Mouse (Mus musculus): ENCODE results near the gene Sfxn3. TPM values are rescaled to one million over a fixed set of nuclear protein-coding genes. Genes with fewer than 3 reads are reported as not detected.
A peak's percentile ranks its signal among the peaks of the same experiment; 100 is the strongest.
"Not testable (repeated sequence)": the region's sequence is repeated elsewhere in the genome, so short reads cannot be mapped to it uniquely, and the experiment has no call there.

The Sfxn3 gene
- total RNA-seq, 2 experiments from 2014 or later = 39.3 to 51.5 TPM

- peak; percentile 95 for DNase-seq
Measured at GRCm38 (mm10) chr19:45017909-45018308, 29.4 kb upstream of the Sfxn3 start.

GRCm38 (mm10) chr19:45018351-45018831, 28.9 kb upstream of the Sfxn3 start:
- peak; percentile 63 for DNase-seq

GRCm38 (mm10) chr19:45020348-45020747, 27.0 kb upstream of the Sfxn3 start:
- peak; percentile 80 for DNase-seq

GRCm38 (mm10) chr19:45021362-45021761, 25.9 kb upstream of the Sfxn3 start:
- no peak for DNase-seq

GRCm38 (mm10) chr19:45023993-45024392, 23.3 kb upstream of the Sfxn3 start:
- no peak for DNase-seq

- DNase-seq = peak; percentile 5
Measured at GRCm38 (mm10) chr19:45024775-45025174, 22.5 kb upstream of the Sfxn3 start.

- DNase-seq = peak; percentile 3
Measured at GRCm38 (mm10) chr19:45025937-45026568, 21.2 kb upstream of the Sfxn3 start.

- peak; percentile 6 for DNase-seq
Measured at GRCm38 (mm10) chr19:45026958-45027670, 20.2 kb upstream of the Sfxn3 start.

- DNase-seq = no peak
Measured at GRCm38 (mm10) chr19:45027848-45028247, 19.5 kb upstream of the Sfxn3 start.

- DNase-seq = no peak
Measured at GRCm38 (mm10) chr19:45028746-45029145, 18.6 kb upstream of the Sfxn3 start.

GRCm38 (mm10) chr19:45029571-45029970, 17.7 kb upstream of the Sfxn3 start:
- DNase-seq = no peak

- DNase-seq = peak; percentile 80
Measured at GRCm38 (mm10) chr19:45030111-45030510, 17.2 kb upstream of the Sfxn3 start.

GRCm38 (mm10) chr19:45030746-45031693, 16.3 kb upstream of the Sfxn3 start:
- DNase-seq = peak; percentile 89

- DNase-seq = peak; percentile 85
Measured at GRCm38 (mm10) chr19:45031780-45032179, 15.5 kb upstream of the Sfxn3 start.

- peak; percentile 49 for DNase-seq
Measured at GRCm38 (mm10) chr19:45032570-45033332, 14.6 kb upstream of the Sfxn3 start.

GRCm38 (mm10) chr19:45036867-45037266, 10.4 kb upstream of the Sfxn3 start:
- peak; percentile 85 for DNase-seq

GRCm38 (mm10) chr19:45038198-45038597, 9.1 kb upstream of the Sfxn3 start:
- DNase-seq = not testable (repeated sequence)

- DNase-seq = no peak
Measured at GRCm38 (mm10) chr19:45040214-45040613, 7.1 kb upstream of the Sfxn3 start.

- no peak for DNase-seq
Measured at GRCm38 (mm10) chr19:45044389-45044927, 2.8 kb upstream of the Sfxn3 start.

GRCm38 (mm10) chr19:45045236-45045635, 2.1 kb upstream of the Sfxn3 start:
- no peak for DNase-seq

- DNase-seq = no peak
Measured at GRCm38 (mm10) chr19:45045651-45046050, 1.7 kb upstream of the Sfxn3 start, which contains the start of gene Pdzd7. Gene Pdzd7, minus strand, starts transcription at chr19:45045717.

Data from adrenal gland, postnatal 10 days (tissue).